Mouse (Mus musculus): ENCODE data around the gene Camta1. TPM values are rescaled to one million over a fixed set of nuclear protein-coding genes. Genes with fewer than 3 reads are reported as not detected.

Gene Camta1
- polyA plus RNA-seq, 1 experiment from 2014 or later, result 83.5 TPM

- Histone ChIP-seq H3K27me3 (ENCODE audit: insufficient read depth, low read length) (peaks cover 19% of the 10 kb centered on the region), H3K9ac (replicated peaks; ENCODE audit: low read length) (no peak overlapping the region), H3K4me3 (ENCODE audit: low read length) (no peak overlapping the region; the same call in 1 of the 2 replicates), H3K36me3 (ENCODE audit: insufficient read depth, low read length) (no peaks in the 10 kb centered on the region), H3K27ac (ENCODE audit: low read length) (no peak overlapping the region), H3K4me2 (replicated peaks; ENCODE audit: low read depth, low read length) (peak overlapping the region; percentile 42), H3K4me1 (ENCODE audit: insufficient read depth, low read length) (peaks cover 14% of the 10 kb centered on the region), H3K9me3 (ENCODE audit: low read length) (peaks cover 6% of the 10 kb centered on the region)
- 0 out of 2 replicates have a peak, but pooled peaks have one; percentile 35 for ATAC-seq (ENCODE audit: low FRiP score, low TSS enrichment)
- 4% methylated on average over 20 of the region's 20 CpGs for WGBS
These were observed 722.4 kb downstream of the Camta1 start for GRCm38 (mm10) chr4:151139053-151139840.

DNA sequence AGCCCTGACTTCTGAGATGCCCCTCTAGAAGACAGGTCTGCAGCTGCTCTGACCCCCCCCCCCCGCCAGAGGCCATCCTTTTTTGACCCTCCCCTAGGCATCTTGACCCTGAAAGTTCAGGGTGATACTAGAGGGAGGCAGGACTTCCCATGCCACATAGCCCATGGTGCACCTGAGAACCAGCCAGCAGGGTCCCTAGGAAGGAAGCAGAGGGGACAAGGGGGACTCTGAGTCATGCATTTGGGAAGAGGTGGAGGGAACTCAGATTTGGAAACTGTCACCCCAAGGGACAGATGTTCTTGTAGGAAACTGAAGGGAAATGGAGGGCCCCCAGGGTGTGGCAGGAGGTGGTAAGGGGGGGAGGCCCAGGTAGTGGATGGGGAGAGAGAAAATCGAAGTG lies 723.1 kb downstream of the Camta1 start:
- WGBS, result 21% methylated on average over 2 of the region's 2 CpGs
- Histone ChIP-seq H3K4me1 (ENCODE audit: insufficient read depth, low read length) (peaks cover 14% of the 10 kb centered on the region), H3K4me3 (ENCODE audit: low read length) (no peak overlapping the region), H3K36me3 (ENCODE audit: insufficient read depth, low read length) (no peaks in the 10 kb centered on the region), H3K9me3 (ENCODE audit: low read length) (no peaks in the 10 kb centered on the region; the same call in 1 of the 2 replicates), H3K4me2 (replicated peaks; ENCODE audit: low read depth, low read length) (no peak overlapping the region), H3K27ac (ENCODE audit: low read length) (no peak overlapping the region), H3K9ac (replicated peaks; ENCODE audit: low read length) (no peak overlapping the region), H3K27me3 (ENCODE audit: insufficient read depth, low read length) (peaks cover 19% of the 10 kb centered on the region)
- ATAC-seq (ENCODE audit: low FRiP score, low TSS enrichment), result no peak

DNA sequence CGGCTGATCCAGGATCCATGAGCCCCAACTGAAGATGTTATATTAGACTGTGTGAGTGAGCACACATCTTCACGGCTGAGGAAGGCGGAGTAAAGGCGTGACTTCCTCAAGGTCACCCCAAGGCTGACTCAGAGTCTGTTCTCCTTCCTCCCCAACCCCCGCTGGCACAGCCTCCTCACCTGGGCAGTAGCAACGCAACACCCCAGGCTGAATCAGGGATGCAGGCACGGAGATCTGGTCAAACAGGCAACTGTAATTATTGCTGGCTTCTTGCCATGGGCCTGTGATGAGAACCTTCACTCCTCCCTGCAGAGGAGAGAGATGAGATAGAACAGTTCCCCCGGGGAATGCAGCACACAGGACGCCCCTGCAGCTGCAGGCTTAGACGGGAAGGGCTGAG lies 723.5 kb downstream of the Camta1 start:
- ATAC-seq (ENCODE audit: low FRiP score, low TSS enrichment), result no peak
- WGBS, result 31% methylated on average over 10 of the region's 10 CpGs
- H3K9me3 ChIP-seq (ENCODE audit: low read length), result no peaks in the 10 kb centered on the region
- H3K36me3 ChIP-seq (ENCODE audit: insufficient read depth, low read length), result no peaks in the 10 kb centered on the region
- no peak overlapping the region for H3K27ac ChIP-seq (ENCODE audit: low read length)
- no peak overlapping the region for H3K4me2 ChIP-seq (replicated peaks; ENCODE audit: low read depth, low read length)
- H3K4me1 ChIP-seq (ENCODE audit: insufficient read depth, low read length), result peaks cover 14% of the 10 kb centered on the region
- H3K27me3 ChIP-seq (ENCODE audit: insufficient read depth, low read length), result peaks cover 19% of the 10 kb centered on the region
- no peak overlapping the region for H3K4me3 ChIP-seq (ENCODE audit: low read length)
- H3K9ac ChIP-seq (replicated peaks; ENCODE audit: low read length), result no peak overlapping the region

DNA sequence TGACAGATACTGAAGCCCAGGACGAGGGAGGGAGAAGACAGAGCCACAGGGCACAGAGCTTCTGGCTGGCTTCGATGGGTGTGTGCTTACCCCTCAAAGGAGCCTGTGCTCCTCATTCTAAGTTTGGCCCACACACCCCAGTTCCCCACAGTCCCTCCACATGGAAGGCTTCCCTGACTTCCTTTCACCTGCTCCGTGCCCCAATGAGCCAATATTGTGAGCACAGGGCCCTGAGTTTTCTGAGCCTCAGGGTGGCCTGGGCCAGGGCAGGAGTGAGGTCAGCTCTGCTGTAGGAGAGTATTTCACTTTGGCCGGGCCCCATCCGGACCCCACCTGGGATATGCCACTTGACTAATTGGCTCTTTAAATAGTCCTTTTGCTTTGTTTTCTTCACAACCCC lies 724.0 kb downstream of the Camta1 start:
- Histone ChIP-seq H3K27ac (ENCODE audit: low read length) (no peak overlapping the region), H3K4me2 (replicated peaks; ENCODE audit: low read depth, low read length) (no peak overlapping the region), H3K4me1 (ENCODE audit: insufficient read depth, low read length) (peaks cover 15% of the 10 kb centered on the region), H3K36me3 (ENCODE audit: insufficient read depth, low read length) (no peaks in the 10 kb centered on the region), H3K27me3 (ENCODE audit: insufficient read depth, low read length) (peaks cover 19% of the 10 kb centered on the region), H3K4me3 (ENCODE audit: low read length) (no peak overlapping the region), H3K9me3 (ENCODE audit: low read length) (no peaks in the 10 kb centered on the region), H3K9ac (replicated peaks; ENCODE audit: low read length) (no peak overlapping the region)
- ATAC-seq (ENCODE audit: low FRiP score, low TSS enrichment), result no peak
- WGBS, result 51% methylated on average over 5 of the region's 5 CpGs

DNA sequence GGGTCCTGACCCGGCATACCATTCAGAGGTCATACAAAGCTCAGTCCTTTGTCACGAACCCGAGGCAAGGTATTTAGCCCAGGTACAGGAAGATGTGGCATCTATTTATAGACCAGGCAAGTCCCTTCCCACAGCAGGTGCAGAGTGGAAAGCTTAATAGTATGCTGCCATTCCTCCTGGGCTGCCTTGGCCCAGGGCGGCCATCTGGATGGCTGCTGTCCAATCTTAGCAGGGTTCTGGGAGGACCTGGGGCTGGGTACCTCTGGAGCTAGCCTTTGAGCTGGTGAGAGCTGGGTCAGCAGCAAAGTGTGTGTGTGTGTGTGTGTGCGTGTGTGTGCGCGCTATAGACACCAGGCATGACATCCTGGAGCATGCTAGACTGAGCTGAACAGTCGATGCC lies 726.2 kb downstream of the Camta1 start:
- Histone ChIP-seq H3K9ac (replicated peaks; ENCODE audit: low read length) (no peak overlapping the region), H3K9me3 (ENCODE audit: low read length) (no peaks in the 10 kb centered on the region), H3K36me3 (ENCODE audit: insufficient read depth, low read length) (no peaks in the 10 kb centered on the region), H3K27ac (ENCODE audit: low read length) (no peak overlapping the region), H3K4me1 (ENCODE audit: insufficient read depth, low read length) (peaks cover 18% of the 10 kb centered on the region), H3K4me2 (replicated peaks; ENCODE audit: low read depth, low read length) (no peak overlapping the region), H3K4me3 (ENCODE audit: low read length) (no peak overlapping the region), H3K27me3 (ENCODE audit: insufficient read depth, low read length) (peaks cover 10% of the 10 kb centered on the region)
- no peak for ATAC-seq (ENCODE audit: low FRiP score, low TSS enrichment)
- WGBS, result 81% methylated on average over 8 of the region's 8 CpGs

DNA sequence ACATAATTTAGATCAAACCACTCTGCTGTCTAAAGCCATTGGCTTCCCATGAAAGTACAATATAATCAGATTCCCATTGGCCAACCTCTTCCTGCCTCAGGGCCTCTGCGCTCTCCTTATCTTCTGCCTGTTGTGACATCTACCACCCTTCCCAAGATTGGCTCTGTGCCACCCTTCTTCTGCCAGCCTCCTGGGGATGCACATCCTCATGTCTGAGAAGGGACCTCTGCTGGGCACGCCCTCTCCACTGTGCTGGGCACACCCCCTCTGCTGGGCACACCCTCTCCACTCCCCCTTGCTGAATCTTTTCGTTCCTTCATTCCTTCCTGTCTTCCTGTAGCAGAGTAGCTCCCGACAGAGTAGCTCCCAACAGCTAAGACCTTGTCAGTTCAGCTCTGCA lies 727.9 kb downstream of the Camta1 start:
- WGBS, result 58% methylated on average over 4 of the region's 4 CpGs
- H3K27me3 ChIP-seq (ENCODE audit: insufficient read depth, low read length), result peaks cover 5% of the 10 kb centered on the region
- no peak overlapping the region for H3K27ac ChIP-seq (ENCODE audit: low read length)
- no peak overlapping the region for H3K9ac ChIP-seq (replicated peaks; ENCODE audit: low read length)
- ATAC-seq (ENCODE audit: low FRiP score, low TSS enrichment), result no peak
- no peaks in the 10 kb centered on the region for H3K9me3 ChIP-seq (ENCODE audit: low read length)
- H3K36me3 ChIP-seq (ENCODE audit: insufficient read depth, low read length), result no peaks in the 10 kb centered on the region
- peaks cover 23% of the 10 kb centered on the region for H3K4me1 ChIP-seq (ENCODE audit: insufficient read depth, low read length)
- H3K4me2 ChIP-seq (replicated peaks; ENCODE audit: low read depth, low read length), result no peak overlapping the region
- H3K4me3 ChIP-seq (ENCODE audit: low read length), result no peak overlapping the region

- 53% methylated on average over 9 of the region's 9 CpGs for WGBS
- Histone ChIP-seq H3K4me3 (ENCODE audit: low read length) (no peak overlapping the region), H3K9ac (replicated peaks; ENCODE audit: low read length) (no peak overlapping the region)
These were observed 729.2 kb downstream of the Camta1 start for GRCm38 (mm10) chr4:151132493-151132892.

DNA sequence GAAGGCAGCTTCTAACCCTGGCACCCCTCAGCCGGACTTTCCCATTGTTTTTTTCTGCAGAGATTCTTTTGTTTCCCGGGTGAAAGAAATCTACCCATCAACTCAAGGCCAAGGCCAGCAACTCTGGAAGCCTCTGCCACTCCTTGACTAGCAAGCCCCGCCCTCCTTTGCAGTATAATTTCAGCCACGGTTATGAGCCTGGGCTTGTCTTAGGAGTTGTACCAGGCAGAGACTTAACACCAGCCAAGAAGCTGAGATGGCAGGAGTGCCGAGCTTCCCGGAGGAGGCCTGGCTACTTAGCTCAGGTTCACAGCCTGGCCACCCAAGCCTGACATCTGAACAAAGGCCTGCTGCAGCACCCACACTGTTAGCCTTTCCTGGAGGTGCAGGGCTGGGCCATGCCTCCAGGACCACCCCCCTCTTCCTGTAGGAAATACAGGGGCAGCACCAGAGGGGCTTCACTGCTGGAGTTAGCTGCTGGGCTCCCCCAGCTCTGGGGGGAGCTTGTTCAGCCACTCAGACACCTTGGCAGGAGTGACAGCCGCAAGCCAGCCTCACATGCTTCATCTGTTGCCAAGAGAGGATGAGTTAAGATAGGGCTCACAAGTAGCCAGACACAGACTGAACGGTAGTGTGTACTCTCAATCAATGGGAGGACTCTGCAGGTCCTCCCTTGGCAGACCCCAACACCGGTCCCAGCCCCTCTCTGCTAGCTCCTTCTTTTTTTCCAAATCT lies 730.8 kb downstream of the Camta1 start:
- 55% methylated on average over 9 of the region's 9 CpGs for WGBS

More at GRCm38 (mm10) chr4:151132493-151132892, 729.2 kb downstream of the Camta1 start:
- Histone ChIP-seq H3K27me3 (ENCODE audit: insufficient read depth, low read length) (peaks cover 5% of the 10 kb centered on the region), H3K4me2 (replicated peaks; ENCODE audit: low read depth, low read length) (no peak overlapping the region), H3K27ac (ENCODE audit: low read length) (no peak overlapping the region), H3K4me1 (ENCODE audit: insufficient read depth, low read length) (peaks cover 30% of the 10 kb centered on the region), H3K36me3 (ENCODE audit: insufficient read depth, low read length) (no peaks in the 10 kb centered on the region), H3K9me3 (ENCODE audit: low read length) (no peaks in the 10 kb centered on the region)
- ATAC-seq (ENCODE audit: low FRiP score, low TSS enrichment), result no peak

DNA sequence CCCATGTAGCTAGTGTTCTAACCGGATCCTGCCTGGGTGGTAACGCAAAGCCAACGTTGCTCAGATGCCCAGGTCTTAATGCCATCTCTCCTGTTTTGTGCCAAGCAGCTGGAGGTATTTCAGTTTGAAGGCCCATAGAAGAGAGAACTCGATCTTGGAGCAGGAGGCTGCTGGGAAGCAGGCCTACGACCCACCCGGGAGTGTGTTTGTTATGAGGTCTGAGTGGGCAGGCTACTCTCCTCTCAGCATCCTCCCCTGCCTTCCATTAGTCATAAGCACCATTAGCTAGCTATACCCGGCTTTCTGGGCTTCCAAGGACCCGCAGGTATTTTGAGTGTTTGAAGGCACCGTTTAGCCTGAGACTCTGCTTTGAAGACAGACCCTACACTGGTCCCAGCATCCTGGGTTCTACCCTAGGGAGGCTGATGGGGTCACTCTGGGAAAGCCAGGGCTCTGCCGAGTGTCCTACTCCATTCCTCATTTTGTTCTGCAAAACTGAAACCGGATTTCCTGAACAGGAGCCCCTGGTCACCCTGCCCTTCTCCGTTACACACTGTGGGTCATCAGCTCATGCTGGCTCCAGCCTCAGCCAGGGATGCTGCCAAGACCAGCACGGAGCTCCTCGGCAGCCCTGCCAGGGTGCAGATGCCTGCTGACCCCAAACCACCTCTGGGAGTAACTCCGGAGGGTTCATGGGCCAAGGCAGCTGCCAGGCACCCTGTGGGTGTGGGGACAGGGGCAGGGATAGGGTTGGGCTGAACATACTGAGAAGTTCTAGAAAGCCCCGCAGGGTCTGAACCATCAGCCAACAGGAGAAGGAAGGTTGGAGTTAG lies 731.7 kb downstream of the Camta1 start:
- Histone ChIP-seq H3K9ac (replicated peaks; ENCODE audit: low read length) (peak overlapping the region; percentile 77), H3K27me3 (ENCODE audit: insufficient read depth, low read length) (peaks cover 5% of the 10 kb centered on the region), H3K4me2 (replicated peaks; ENCODE audit: low read depth, low read length) (peak overlapping the region; percentile 77), H3K27ac (ENCODE audit: low read length) (no peak overlapping the region), H3K4me3 (ENCODE audit: low read length) (peak overlapping the region; percentile 58), H3K36me3 (ENCODE audit: insufficient read depth, low read length) (no peaks in the 10 kb centered on the region), H3K9me3 (ENCODE audit: low read length) (no peaks in the 10 kb centered on the region), H3K4me1 (ENCODE audit: insufficient read depth, low read length) (peaks cover 32% of the 10 kb centered on the region)
- WGBS, result 52% methylated on average over 16 of the region's 16 CpGs
- no peak for ATAC-seq (ENCODE audit: low FRiP score, low TSS enrichment)

More for the DNA sequence above, 730.8 kb downstream of the Camta1 start:
- peak overlapping the region; percentile 69 for H3K27ac ChIP-seq (ENCODE audit: low read length)
- H3K4me3 ChIP-seq (ENCODE audit: low read length), result no peak overlapping the region
- peaks cover 32% of the 10 kb centered on the region for H3K4me1 ChIP-seq (ENCODE audit: insufficient read depth, low read length)
- no peak for ATAC-seq (ENCODE audit: low FRiP score, low TSS enrichment)
- 0 out of 2 replicates have a peak overlapping the region, but pooled peaks have one; percentile 22 for H3K9ac ChIP-seq (replicated peaks; ENCODE audit: low read length)
- H3K4me2 ChIP-seq (replicated peaks; ENCODE audit: low read depth, low read length), result no peak overlapping the region
- peaks cover 5% of the 10 kb centered on the region for H3K27me3 ChIP-seq (ENCODE audit: insufficient read depth, low read length)
- H3K36me3 ChIP-seq (ENCODE audit: insufficient read depth, low read length), result no peaks in the 10 kb centered on the region
- no peaks in the 10 kb centered on the region for H3K9me3 ChIP-seq (ENCODE audit: low read length)

Measured in kidney, embryonic 16.5 days (tissue).